Mouse (Mus musculus): Measurements from ENCODE around the gene Cacng2. TPM values are rescaled to one million over a fixed set of nuclear protein-coding genes. Genes with fewer than 3 reads are reported as not detected.
"Not testable (repeated sequence)": the region's sequence is repeated elsewhere in the genome, so short reads cannot be mapped to it uniquely, and the experiment has no call there.

Cacng2 gene
- polyA plus RNA-seq, 1 experiment from 2014 or later = 0.56 TPM

- H3K4me3 ChIP-seq (ENCODE audit: low read depth, low read length) = no peak overlapping the region
- no peaks in the 10 kb centered on the region for H3K27me3 ChIP-seq (ENCODE audit: control insufficient read depth, insufficient read depth, low read length)
- ATAC-seq (replicated peaks; ENCODE audit: low FRiP score) (no peak), DNase-seq (ENCODE audit: low spot score) (no peak)
- WGBS = 86% methylated on average over 6 of the region's 6 CpGs
- no peak overlapping the region for H3K4me2 ChIP-seq (ENCODE audit: low read depth, low read length, severe bottlenecking)
- no peaks in the 10 kb centered on the region for H3K4me1 ChIP-seq (replicated peaks; ENCODE audit: control insufficient read depth, insufficient read depth, low read length)
- H3K36me3 ChIP-seq (ENCODE audit: control insufficient read depth, insufficient read depth, low read length) = no peaks in the 10 kb centered on the region
- H3K9me3 ChIP-seq (ENCODE audit: control insufficient read depth, low read length) = no peaks in the 10 kb centered on the region
- H3K27ac ChIP-seq (ENCODE audit: low read depth, low read length) = no peak overlapping the region
- H3K9ac ChIP-seq (ENCODE audit: low read length) = no peak overlapping the region
Observed at GRCm38 (mm10) chr15:78026521-78026920, 93.3 kb downstream of the Cacng2 start.

- Histone ChIP-seq H3K27me3 (ENCODE audit: control insufficient read depth, insufficient read depth, low read length) (no peaks in the 10 kb centered on the region), H3K27ac (ENCODE audit: low read depth, low read length) (no peak overlapping the region), H3K9ac (ENCODE audit: low read length) (no peak overlapping the region), H3K4me1 (replicated peaks; ENCODE audit: control insufficient read depth, insufficient read depth, low read length) (no peaks in the 10 kb centered on the region), H3K9me3 (ENCODE audit: control insufficient read depth, low read length) (no peaks in the 10 kb centered on the region), H3K4me3 (ENCODE audit: low read depth, low read length) (no peak overlapping the region), H3K4me2 (ENCODE audit: low read depth, low read length, severe bottlenecking) (no peak overlapping the region), H3K36me3 (ENCODE audit: control insufficient read depth, insufficient read depth, low read length) (no peaks in the 10 kb centered on the region)
- DNase-seq (ENCODE audit: low spot score) (no peak), ATAC-seq (replicated peaks; ENCODE audit: low FRiP score) (no peak)
- 83% methylated on average over 4 of the region's 4 CpGs for WGBS
Observed at GRCm38 (mm10) chr15:78024211-78024610, 95.6 kb downstream of the Cacng2 start.

GRCm38 (mm10) chr15:78014046-78014445, 105.8 kb downstream of the Cacng2 start:
- ATAC-seq (replicated peaks; ENCODE audit: low FRiP score) (no peak), DNase-seq (ENCODE audit: low spot score) (no peak)
- no peak overlapping the region for H3K27ac ChIP-seq (ENCODE audit: low read depth, low read length)
- no peak overlapping the region for H3K9ac ChIP-seq (ENCODE audit: low read length)
- H3K36me3 ChIP-seq (ENCODE audit: control insufficient read depth, insufficient read depth, low read length) = no peaks in the 10 kb centered on the region
- 97% methylated on average over 1 of the region's 1 CpGs for WGBS
- no peaks in the 10 kb centered on the region for H3K27me3 ChIP-seq (ENCODE audit: control insufficient read depth, insufficient read depth, low read length)
- no peaks in the 10 kb centered on the region for H3K4me1 ChIP-seq (replicated peaks; ENCODE audit: control insufficient read depth, insufficient read depth, low read length)
- H3K4me3 ChIP-seq (ENCODE audit: low read depth, low read length) = no peak overlapping the region
- no peaks in the 10 kb centered on the region for H3K9me3 ChIP-seq (ENCODE audit: control insufficient read depth, low read length)
- H3K4me2 ChIP-seq (ENCODE audit: low read depth, low read length, severe bottlenecking) = no peak overlapping the region

- H3K36me3 ChIP-seq (ENCODE audit: control insufficient read depth, insufficient read depth, low read length); H3K4me1 ChIP-seq (replicated peaks; ENCODE audit: control insufficient read depth, insufficient read depth, low read length); H3K9me3 ChIP-seq (ENCODE audit: control insufficient read depth, low read length); H3K4me3 ChIP-seq (ENCODE audit: low read depth, low read length); H3K4me2 ChIP-seq (ENCODE audit: low read depth, low read length, severe bottlenecking); H3K27me3 ChIP-seq (ENCODE audit: control insufficient read depth, insufficient read depth, low read length); ATAC-seq (replicated peaks; ENCODE audit: low FRiP score); H3K27ac ChIP-seq (ENCODE audit: low read depth, low read length); H3K9ac ChIP-seq (ENCODE audit: low read length); DNase-seq (ENCODE audit: low spot score): not testable (repeated sequence)
- 88% methylated on average over 8 of the region's 8 CpGs for WGBS
Observed at GRCm38 (mm10) chr15:78008206-78008605, 111.6 kb downstream of the Cacng2 start.

DNA sequence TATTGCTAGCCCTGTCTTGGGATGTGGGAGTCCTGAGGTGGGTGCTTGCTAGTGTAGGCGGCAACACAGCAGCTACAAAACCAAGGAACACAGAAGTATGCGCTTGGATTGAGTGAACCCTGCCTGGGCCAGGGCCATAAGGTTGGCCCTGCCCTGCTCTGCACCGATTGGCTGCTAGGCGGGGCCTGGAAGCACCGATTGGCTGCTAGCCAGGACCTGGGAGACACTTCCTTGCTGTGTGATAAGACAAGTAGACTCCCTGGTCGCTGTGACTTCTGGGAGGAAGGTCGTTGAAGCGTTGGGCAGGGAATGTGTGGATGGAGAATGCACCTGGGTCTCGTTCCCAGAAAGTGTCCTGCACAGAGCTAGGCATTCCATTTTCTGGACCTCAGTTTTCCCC, 115.9 kb downstream of the Cacng2 start:
- WGBS = 62% methylated on average over 9 of the region's 9 CpGs
- Histone ChIP-seq H3K27ac (ENCODE audit: low read depth, low read length) (no peak overlapping the region), H3K4me3 (ENCODE audit: low read depth, low read length) (no peak overlapping the region), H3K9ac (ENCODE audit: low read length) (no peak overlapping the region), H3K4me1 (replicated peaks; ENCODE audit: control insufficient read depth, insufficient read depth, low read length) (peaks cover 2% of the 10 kb centered on the region; the same call in 1 of the 2 replicates), H3K36me3 (ENCODE audit: control insufficient read depth, insufficient read depth, low read length) (no peaks in the 10 kb centered on the region), H3K9me3 (ENCODE audit: control insufficient read depth, low read length) (no peaks in the 10 kb centered on the region), H3K4me2 (ENCODE audit: low read depth, low read length, severe bottlenecking) (no peak overlapping the region), H3K27me3 (ENCODE audit: control insufficient read depth, insufficient read depth, low read length) (no peaks in the 10 kb centered on the region)
- DNase-seq (ENCODE audit: low spot score) (no peak), ATAC-seq (replicated peaks; ENCODE audit: low FRiP score) (no peak)

DNA sequence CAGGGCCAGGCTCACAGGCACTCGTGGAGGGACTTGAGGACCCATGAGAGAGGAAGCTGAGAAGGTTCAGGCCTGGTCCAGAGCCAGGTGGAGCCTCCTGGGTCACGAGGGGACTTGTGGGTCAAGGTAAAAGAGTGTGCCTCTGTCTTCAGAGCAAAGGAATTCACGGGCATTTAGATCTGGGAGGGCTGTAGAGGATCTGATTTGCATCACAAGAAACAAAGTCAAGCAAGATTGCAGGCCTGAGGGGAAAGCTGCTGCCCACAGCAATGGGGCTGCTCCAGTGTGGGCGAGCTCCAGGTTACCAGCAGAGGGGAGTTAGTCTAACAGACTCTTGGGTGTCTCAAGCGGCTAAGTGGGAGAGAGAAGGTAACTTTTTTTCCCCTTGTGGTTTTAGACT, 118.4 kb downstream of the Cacng2 start:
- DNase-seq (ENCODE audit: low spot score) (no peak), ATAC-seq (replicated peaks; ENCODE audit: low FRiP score) (no peak)
- no peaks in the 10 kb centered on the region for H3K36me3 ChIP-seq (ENCODE audit: control insufficient read depth, insufficient read depth, low read length)
- 27% methylated on average over 5 of the region's 5 CpGs for WGBS
- H3K4me3 ChIP-seq (ENCODE audit: low read depth, low read length) = no peak overlapping the region
- no peaks in the 10 kb centered on the region for H3K9me3 ChIP-seq (ENCODE audit: control insufficient read depth, low read length)
- no peak overlapping the region for H3K9ac ChIP-seq (ENCODE audit: low read length)
- H3K4me1 ChIP-seq (replicated peaks; ENCODE audit: control insufficient read depth, insufficient read depth, low read length) = peaks cover 2% of the 10 kb centered on the region; the same call in 1 of the 2 replicates
- H3K27ac ChIP-seq (ENCODE audit: low read depth, low read length) = no peak overlapping the region
- H3K27me3 ChIP-seq (ENCODE audit: control insufficient read depth, insufficient read depth, low read length) = no peaks in the 10 kb centered on the region
- H3K4me2 ChIP-seq (ENCODE audit: low read depth, low read length, severe bottlenecking) = no peak overlapping the region

GRCm38 (mm10) chr15:77988541-77988940, 131.3 kb downstream of the Cacng2 start:
- Histone ChIP-seq H3K27ac (ENCODE audit: low read depth, low read length) (no peak overlapping the region), H3K4me3 (ENCODE audit: low read depth, low read length) (no peak overlapping the region), H3K36me3 (ENCODE audit: control insufficient read depth, insufficient read depth, low read length) (no peaks in the 10 kb centered on the region), H3K9me3 (ENCODE audit: control insufficient read depth, low read length) (no peaks in the 10 kb centered on the region), H3K4me2 (ENCODE audit: low read depth, low read length, severe bottlenecking) (no peak overlapping the region), H3K27me3 (ENCODE audit: control insufficient read depth, insufficient read depth, low read length) (no peaks in the 10 kb centered on the region), H3K4me1 (replicated peaks; ENCODE audit: control insufficient read depth, insufficient read depth, low read length) (no peaks in the 10 kb centered on the region), H3K9ac (ENCODE audit: low read length) (no peak overlapping the region)
- no peak for DNase-seq (ENCODE audit: low spot score)
- ATAC-seq (replicated peaks; ENCODE audit: low FRiP score) = no peak
- WGBS = 83% methylated on average over 5 of the region's 5 CpGs

DNA sequence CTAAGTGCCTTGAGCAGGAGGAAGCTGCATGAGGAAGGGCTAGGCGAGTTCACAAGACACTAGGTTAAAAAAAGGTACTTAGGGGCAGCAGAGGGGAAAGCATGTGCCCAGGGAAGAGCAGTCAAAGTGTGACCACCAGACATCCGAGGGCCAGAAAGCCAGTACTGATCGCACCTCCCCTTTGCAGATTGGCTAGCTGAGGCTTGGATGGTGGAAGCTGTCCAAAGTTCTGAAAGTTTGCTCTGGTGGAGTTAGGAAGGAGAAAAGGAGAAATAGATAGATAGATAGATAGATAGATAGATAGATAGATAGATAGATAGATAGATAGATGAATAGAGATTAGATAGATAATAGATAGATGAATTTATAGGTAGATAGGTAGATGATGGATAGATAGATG, 136.4 kb downstream of the Cacng2 start:
- Histone ChIP-seq H3K4me2 (ENCODE audit: low read depth, low read length, severe bottlenecking) (no peak overlapping the region), H3K4me1 (replicated peaks; ENCODE audit: control insufficient read depth, insufficient read depth, low read length) (no peaks in the 10 kb centered on the region), H3K4me3 (ENCODE audit: low read depth, low read length) (no peak overlapping the region), H3K9me3 (ENCODE audit: control insufficient read depth, low read length) (no peaks in the 10 kb centered on the region), H3K36me3 (ENCODE audit: control insufficient read depth, insufficient read depth, low read length) (no peaks in the 10 kb centered on the region), H3K9ac (ENCODE audit: low read length) (no peak overlapping the region), H3K27me3 (ENCODE audit: control insufficient read depth, insufficient read depth, low read length) (no peaks in the 10 kb centered on the region; the same call in 1 of the 2 replicates), H3K27ac (ENCODE audit: low read depth, low read length) (no peak overlapping the region)
- WGBS = 46% methylated on average over 3 of the region's 3 CpGs
- ATAC-seq (replicated peaks; ENCODE audit: low FRiP score) = no peak
- no peak for DNase-seq (ENCODE audit: low spot score)

- H3K27ac ChIP-seq (ENCODE audit: low read depth, low read length) = no peak overlapping the region
- H3K27me3 ChIP-seq (ENCODE audit: control insufficient read depth, insufficient read depth, low read length) = no peaks in the 10 kb centered on the region; the same call in 1 of the 2 replicates
- no peaks in the 10 kb centered on the region for H3K36me3 ChIP-seq (ENCODE audit: control insufficient read depth, insufficient read depth, low read length)
- H3K9ac ChIP-seq (ENCODE audit: low read length) = no peak overlapping the region; the same call in 1 of the 2 replicates
- no peak overlapping the region for H3K4me3 ChIP-seq (ENCODE audit: low read depth, low read length)
- H3K4me1 ChIP-seq (replicated peaks; ENCODE audit: control insufficient read depth, insufficient read depth, low read length) = no peaks in the 10 kb centered on the region
- no peak overlapping the region for H3K4me2 ChIP-seq (ENCODE audit: low read depth, low read length, severe bottlenecking)
- no peaks in the 10 kb centered on the region for H3K9me3 ChIP-seq (ENCODE audit: control insufficient read depth, low read length)
- DNase-seq (ENCODE audit: low spot score) (peak; percentile 83), ATAC-seq (replicated peaks; ENCODE audit: low FRiP score) (0 out of 2 replicates have a peak, but pooled peaks have one; percentile 42)
- WGBS = 26% methylated on average over 18 of the region's 18 CpGs
Observed at GRCm38 (mm10) chr15:77982195-77982939, 137.5 kb downstream of the Cacng2 start.

Data from forebrain, embryonic 11.5 days (tissue).